Mouse (Mus musculus) G1E (cell line): Measurements from ENCODE around the gene Hipk2.

Experiments
- CTCF ChIP-seq: IDR thresholded peaks from 2 replicates; pipeline ENCODE4 v1.5.1; 2012; ENCODE audit warnings: low read depth, low read length, inconsistent platforms, mixed read lengths
- GATA1 ChIP-seq: IDR thresholded peaks from 2 replicates; pipeline ENCODE4 v1.6.1; 2012; ENCODE audit warnings: borderline replicate concordance, low read length, inconsistent platforms, mixed read lengths

GRCm38 (mm10) chr6:38823164-38823563 is 52.8 kb downstream of the Hipk2 start:
- TF ChIP-seq CTCF (no peak), GATA1 (no peak)
